Mouse (Mus musculus): ENCODE data around the gene Fam214a.

- TF ChIP-seq CTCF (IDR thresholded peaks at IDR 0.05; ENCODE audit: low read depth): no peak
- TF ChIP-seq EP300 (IDR thresholded peaks at IDR 0.05; ENCODE audit: low read depth): no peak
Observed at GRCm38 (mm10) chr9:75004203-75004602, 51.5 kb downstream of the Fam214a start.

Data from heart, postnatal 0 days (tissue).